Mouse (Mus musculus) midbrain, embryonic 16.5 days (tissue): Measurements from ENCODE around the gene Pygo1. TPM values are rescaled to one million over a fixed set of nuclear protein-coding genes. Genes with fewer than 3 reads are reported as not detected.
A peak's percentile ranks its signal among the peaks of the same experiment; 100 is the strongest.

ENCODE experiments used
- ATAC-seq: fragments of 200-750 bp; cut with Nextera tagmentation; 2 replicates; pipeline ENCODE4 v1.8.0; 2017; ENCODE audit warnings: moderate TSS enrichment
- H3K27ac ChIP-seq: fragments of 300-500 bp; sonication (generic); 2 replicates; pipeline ENCODE4 v1.5.1; 2014; ENCODE audit warnings: mild to moderate bottlenecking, low read length, mixed read lengths
- H3K27me3 ChIP-seq: fragments of 300-500 bp; sonication (generic); 2 replicates; pipeline ENCODE4 v1.6.1; 2014; ENCODE audit warnings: low read depth, low read length, mixed read lengths; ENCODE audit not compliant: control insufficient read depth, insufficient read depth
- H3K36me3 ChIP-seq: fragments of 300-500 bp; sonication (generic); 2 replicates; pipeline ENCODE4 v1.6.1; 2014; ENCODE audit warnings: mild to moderate bottlenecking, low read length, moderate library complexity, mixed read lengths; ENCODE audit not compliant: control insufficient read depth, insufficient read depth
- H3K4me1 ChIP-seq: fragments of 300-500 bp; sonication (generic); 2 replicates; pipeline ENCODE4 v1.6.1; 2014; ENCODE audit warnings: mild to moderate bottlenecking, low read length, mixed read lengths; ENCODE audit not compliant: control insufficient read depth, insufficient read depth
- H3K4me2 ChIP-seq: fragments of 300-500 bp; sonication (generic); 2 replicates; pipeline ENCODE4 v1.6.1; 2014; ENCODE audit warnings: mild to moderate bottlenecking, low read length, mixed read lengths
- H3K4me3 ChIP-seq: fragments of 300-500 bp; sonication (generic); 2 replicates; pipeline ENCODE4 v1.5.1; 2014; ENCODE audit warnings: low read depth, mild to moderate bottlenecking, low read length, moderate library complexity, mixed read lengths
- H3K9ac ChIP-seq: fragments of 300-500 bp; sonication (generic); 2 replicates; pipeline ENCODE4 v1.6.1; 2014; ENCODE audit warnings: low read depth, low read length, mixed read lengths
- H3K9me3 ChIP-seq: fragments of 300-500 bp; sonication (generic); replicated peaks from 2 replicates; pipeline ENCODE4 v1.6.1; 2014; ENCODE audit warnings: mild to moderate bottlenecking, low read length, mixed read lengths; ENCODE audit not compliant: control insufficient read depth, poor library complexity, severe bottlenecking
- WGBS: fragments of 180-500 bp; shearing (Covaris S2); extraction: QIAGEN DNeasy Blood & Tissue Kit; methylation state at CpG from one replicate; pipeline ENCODE4 v1.1.7; 2014; 5-methylcytosine and 5-hydroxymethylcytosine counted together
- polyA plus RNA-seq: library from polyadenylated mRNA; unstranded; fragments of >200 nt; fragmentation: Nextera tagmentation; extraction: Ambion mirVana; gene quantifications from 2 replicates; pipeline ENCODE4 v1.2.1, GENCODE M21; 2015

Gene Pygo1
- polyA plus RNA-seq: 13.5 and 14.2 TPM in 2 replicates

GRCm38 (mm10) chr9:72925021-72925934 lies at the start of gene Pygo1:
TSS of gene Pygo1 (plus strand) at chr9:72925645.
- under 1% methylated on average over 77 of the region's 108 CpGs for WGBS
- peak within 1 kb of the TSS; percentile 71 for H3K4me3 ChIP-seq
- H3K9ac ChIP-seq: peak within 1 kb of the TSS; percentile 92
- ATAC-seq: peak; percentile 88
- no peaks in the 10 kb centered on the region for H3K27me3 ChIP-seq
- no peaks in the 10 kb centered on the region for H3K9me3 ChIP-seq
- peaks cover 26% of the 10 kb centered on the region for H3K4me1 ChIP-seq
- H3K4me2 ChIP-seq: peak within 1 kb of the TSS; percentile 97
- H3K27ac ChIP-seq: peak within 1 kb of the TSS; percentile 84
- no peaks in the 10 kb centered on the region for H3K36me3 ChIP-seq

- no peak for ATAC-seq
- Histone ChIP-seq H3K27me3 (no peaks in the 10 kb centered on the region), H3K4me2 (no peak overlapping the region), H3K27ac (no peak overlapping the region), H3K9me3 (no peaks in the 10 kb centered on the region), H3K4me1 (peaks cover 8% of the 10 kb centered on the region; the same call in 1 of the 2 replicates), H3K9ac (no peak overlapping the region), H3K4me3 (no peak overlapping the region), H3K36me3 (no peaks in the 10 kb centered on the region)
- 95% methylated on average over 2 of the region's 2 CpGs for WGBS
Measured at GRCm38 (mm10) chr9:72875878-72876277, 49.6 kb upstream of the Pygo1 start.

- H3K4me3 ChIP-seq: no peak overlapping the region
- no peak overlapping the region for H3K4me2 ChIP-seq
- peaks cover 6% of the 10 kb centered on the region for H3K4me1 ChIP-seq
- no peak for ATAC-seq
- H3K36me3 ChIP-seq: no peaks in the 10 kb centered on the region
- no peak overlapping the region for H3K27ac ChIP-seq
- no peaks in the 10 kb centered on the region for H3K27me3 ChIP-seq
- no peak overlapping the region for H3K9ac ChIP-seq
- H3K9me3 ChIP-seq: no peaks in the 10 kb centered on the region
- 40% methylated on average over 11 of the region's 11 CpGs for WGBS
Measured at GRCm38 (mm10) chr9:72877905-72878304, 47.5 kb upstream of the Pygo1 start.

GRCm38 (mm10) chr9:72878656-72879055 lies 46.8 kb upstream of the Pygo1 start:
- WGBS: 49% methylated on average over 6 of the region's 6 CpGs

GRCm38 (mm10) chr9:72879601-72880000 lies 45.8 kb upstream of the Pygo1 start:
- Histone ChIP-seq H3K9me3 (no peaks in the 10 kb centered on the region), H3K27me3 (no peaks in the 10 kb centered on the region), H3K4me1 (peaks cover 6% of the 10 kb centered on the region), H3K4me2 (no peak overlapping the region), H3K9ac (no peak overlapping the region), H3K27ac (no peak overlapping the region), H3K36me3 (no peaks in the 10 kb centered on the region), H3K4me3 (no peak overlapping the region)
- no peak for ATAC-seq
- WGBS: 35% methylated on average over 3 of the region's 3 CpGs

More at GRCm38 (mm10) chr9:72878656-72879055, 46.8 kb upstream of the Pygo1 start:
- peaks cover 6% of the 10 kb centered on the region for H3K4me1 ChIP-seq
- no peaks in the 10 kb centered on the region for H3K36me3 ChIP-seq
- H3K27ac ChIP-seq: no peak overlapping the region
- no peaks in the 10 kb centered on the region for H3K9me3 ChIP-seq
- no peaks in the 10 kb centered on the region for H3K27me3 ChIP-seq
- no peak overlapping the region for H3K4me3 ChIP-seq
- ATAC-seq: no peak
- H3K9ac ChIP-seq: no peak overlapping the region
- H3K4me2 ChIP-seq: no peak overlapping the region

GRCm38 (mm10) chr9:72880225-72880960 lies 45.1 kb upstream of the Pygo1 start:
- H3K27me3 ChIP-seq: no peaks in the 10 kb centered on the region
- no peak overlapping the region for H3K27ac ChIP-seq
- H3K36me3 ChIP-seq: no peaks in the 10 kb centered on the region
- H3K4me2 ChIP-seq: no peak overlapping the region
- H3K9me3 ChIP-seq: no peaks in the 10 kb centered on the region
- no peak overlapping the region for H3K4me3 ChIP-seq
- H3K9ac ChIP-seq: no peak overlapping the region
- 18% methylated on average over 16 of the region's 16 CpGs for WGBS
- peaks cover 6% of the 10 kb centered on the region for H3K4me1 ChIP-seq
- no peak for ATAC-seq

- no peak for ATAC-seq
- H3K4me3 ChIP-seq: no peak overlapping the region
- H3K9me3 ChIP-seq: no peaks in the 10 kb centered on the region
- H3K4me1 ChIP-seq: peaks cover 6% of the 10 kb centered on the region
- H3K9ac ChIP-seq: no peak overlapping the region
- no peaks in the 10 kb centered on the region for H3K36me3 ChIP-seq
- H3K27me3 ChIP-seq: no peaks in the 10 kb centered on the region
- H3K27ac ChIP-seq: no peak overlapping the region
- peak overlapping the region; percentile 17; the same call in 1 of the 2 replicates for H3K4me2 ChIP-seq
- 13% methylated on average over 15 of the region's 15 CpGs for WGBS
Measured at GRCm38 (mm10) chr9:72881026-72881768, 44.2 kb upstream of the Pygo1 start.

GRCm38 (mm10) chr9:72883940-72884339 lies 41.5 kb upstream of the Pygo1 start:
- no peak overlapping the region for H3K9ac ChIP-seq
- H3K4me1 ChIP-seq: peaks cover 6% of the 10 kb centered on the region
- no peaks in the 10 kb centered on the region for H3K9me3 ChIP-seq
- 17% methylated on average over 3 of the region's 3 CpGs for WGBS
- no peak overlapping the region for H3K4me3 ChIP-seq
- no peaks in the 10 kb centered on the region for H3K27me3 ChIP-seq
- no peaks in the 10 kb centered on the region for H3K36me3 ChIP-seq
- no peak overlapping the region for H3K27ac ChIP-seq
- ATAC-seq: peak; percentile 76; the same call in 1 of the 2 replicates
- no peak overlapping the region for H3K4me2 ChIP-seq
